Mouse (Mus musculus) cerebellum, adult 2 months (tissue): ENCODE measurements around the gene Dusp5.

Experiments used
- CTCF ChIP-seq: fragments of 200-500 bp; IDR thresholded peaks from 2 replicates; pipeline ENCODE4 v1.5.1; 2011; ENCODE audit warnings: low read depth, mild to moderate bottlenecking, control low read depth, low read length, moderate library complexity, borderline replicate concordance; ENCODE audit not compliant: insufficient read depth
- POLR2A ChIP-seq: fragments of 200-500 bp; IDR thresholded peaks from 2 replicates; pipeline ENCODE4 v1.6.1; 2011; ENCODE audit warnings: low read length, control low read depth, borderline replicate concordance; ENCODE audit not compliant: insufficient read depth

DNA sequence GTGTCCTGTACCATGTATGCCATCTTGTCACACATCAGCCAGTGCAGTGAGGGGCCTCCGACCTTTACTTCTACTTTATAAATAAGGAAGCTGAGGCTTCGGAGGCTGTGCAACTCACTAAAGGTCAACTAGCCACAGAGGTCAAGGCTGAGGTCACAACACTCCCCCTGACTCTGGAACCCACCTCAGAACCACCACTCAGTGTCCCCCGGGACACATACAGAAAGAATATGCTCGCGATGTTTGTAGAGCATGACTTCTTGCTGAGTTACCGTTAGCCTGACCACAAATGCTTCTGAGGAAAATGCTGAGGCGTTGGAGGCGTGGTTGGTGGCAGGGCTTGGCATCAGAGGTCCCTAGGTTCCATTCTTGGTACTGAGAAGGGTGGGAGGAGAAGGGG is 49.3 kb upstream of the Dusp5 start:
- TF ChIP-seq CTCF (no peak), POLR2A (no peak)
